Mouse (Mus musculus) urinary bladder, adult 18-20 months (tissue): ENCODE measurements at regions not wholly inside any gene's neighbourhood (a gene's known extent, or its start where the extent isn't known, plus 50 kb on each side); places are given as distances from the start of the nearest gene placed in this dataset.

ENCODE experiments used
- DNase-seq, 2 experiments: peaks; one replicate each; pipeline ENCODE4 v3.0.0; 2022; ENCODE audit warnings: low spot score in 2 of 2, mixed read lengths in 2 of 2

DNA sequence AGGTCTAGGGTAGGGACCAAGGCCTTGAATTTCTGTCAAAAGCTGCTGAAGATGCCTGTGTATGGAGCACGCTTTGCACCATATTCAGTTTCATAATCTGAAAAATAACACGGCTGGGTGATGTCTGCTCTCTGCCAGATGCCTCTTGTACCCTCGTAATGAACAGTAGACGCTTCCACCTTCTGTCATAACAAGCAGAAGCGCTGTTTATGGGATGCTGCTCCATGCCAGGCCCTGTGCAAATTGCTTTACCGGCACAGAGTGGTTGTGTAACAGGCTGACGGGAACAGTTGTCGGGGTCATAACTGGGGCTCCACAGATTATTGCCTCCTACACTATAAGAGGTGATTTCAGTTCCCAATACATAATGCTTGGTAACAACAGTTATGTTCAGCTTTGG is 211.5 kb upstream of the Tnp1 start:
- DNase-seq: no peak

DNA sequence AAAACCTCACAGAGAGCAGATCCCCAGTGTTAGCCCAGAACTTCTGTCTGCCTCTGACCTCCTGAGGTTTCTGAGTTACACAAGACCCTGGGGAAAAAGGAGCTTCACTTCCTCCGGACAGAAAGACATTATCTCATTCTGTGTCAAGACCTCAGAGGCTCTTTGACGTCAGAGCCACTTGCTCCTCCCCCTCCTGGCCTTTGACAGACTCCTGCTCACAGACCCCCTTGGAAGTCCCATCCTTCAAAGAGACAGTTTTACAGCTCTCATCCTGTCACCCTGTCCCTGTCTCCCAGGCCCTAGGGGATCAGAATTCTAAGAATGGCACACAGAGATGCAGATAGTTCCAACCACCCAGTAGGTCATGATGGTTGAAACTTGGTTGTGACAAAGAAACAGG is 206.2 kb upstream of the Tnp1 start:
- DNase-seq: no peak

DNA sequence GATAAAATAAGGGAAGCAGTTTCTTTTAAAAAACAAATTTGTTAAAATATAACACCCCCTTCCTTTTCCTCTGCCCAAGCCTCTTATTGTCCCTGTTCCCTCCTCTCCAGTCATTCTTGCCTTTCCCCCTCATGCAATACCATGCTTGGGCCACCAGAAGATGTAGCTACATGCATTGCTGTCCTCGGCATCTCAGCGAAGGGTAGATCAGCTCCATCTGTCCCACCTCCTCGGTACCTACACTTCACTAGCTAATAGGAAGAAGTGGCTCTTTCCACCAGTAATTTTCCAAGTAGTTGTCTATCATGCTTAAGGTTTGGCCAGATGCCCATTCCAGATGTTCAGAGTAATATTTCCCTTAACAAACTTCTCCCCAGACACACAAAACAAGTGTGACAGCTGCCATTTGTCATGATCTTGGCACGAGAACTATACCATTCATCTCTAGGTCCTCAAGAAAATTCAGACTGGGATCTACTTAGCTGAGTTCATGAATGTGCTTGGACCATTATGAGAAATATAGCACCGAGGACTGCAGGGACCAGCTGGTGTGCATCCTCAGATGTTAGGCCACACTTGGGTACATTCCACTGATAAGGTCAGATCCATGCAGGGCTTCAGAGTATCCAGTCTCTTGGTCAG is 198.7 kb upstream of the Tnp1 start:
- no peak for DNase-seq

DNA sequence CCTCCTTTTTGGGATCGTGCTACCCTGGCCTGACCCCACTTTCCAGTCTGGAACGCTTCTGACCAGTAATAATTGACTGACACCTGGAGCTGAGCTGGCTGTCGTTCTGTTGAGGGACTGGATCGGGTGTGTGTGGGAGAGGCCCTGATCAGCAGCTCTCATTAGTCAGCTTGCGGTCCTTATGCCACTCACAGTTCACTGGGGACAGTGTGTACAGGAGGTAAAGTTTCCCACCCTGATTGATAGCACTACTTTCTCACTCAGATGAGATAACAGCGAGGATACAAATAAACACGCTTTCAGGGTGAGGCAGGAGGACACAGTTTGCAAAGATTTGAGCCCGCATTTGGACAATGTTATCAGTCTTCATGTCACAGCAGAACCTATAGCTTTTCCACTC is 191.7 kb upstream of the Tnp1 start:
- no peak for DNase-seq

DNA sequence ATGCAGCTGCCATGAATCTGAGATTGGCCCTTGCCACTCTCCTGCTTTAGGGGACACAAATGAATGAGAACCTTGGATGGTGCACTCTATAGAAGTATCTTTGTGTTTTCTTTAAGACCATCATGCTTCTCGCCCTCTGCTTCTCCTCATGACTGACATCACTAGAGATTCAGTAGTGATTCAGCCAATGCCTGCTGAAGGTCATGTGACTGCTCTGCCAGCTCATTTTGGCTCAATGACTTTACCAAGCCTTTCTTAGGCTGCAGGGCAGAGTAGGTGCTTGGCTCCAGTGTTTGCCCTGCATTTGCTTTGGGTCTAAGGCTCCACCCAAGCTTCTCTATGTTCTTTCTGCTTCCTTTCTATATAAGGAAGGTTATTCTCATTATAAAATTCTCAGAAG is 190.1 kb upstream of the Tnp1 start:
- DNase-seq: no peak

DNA sequence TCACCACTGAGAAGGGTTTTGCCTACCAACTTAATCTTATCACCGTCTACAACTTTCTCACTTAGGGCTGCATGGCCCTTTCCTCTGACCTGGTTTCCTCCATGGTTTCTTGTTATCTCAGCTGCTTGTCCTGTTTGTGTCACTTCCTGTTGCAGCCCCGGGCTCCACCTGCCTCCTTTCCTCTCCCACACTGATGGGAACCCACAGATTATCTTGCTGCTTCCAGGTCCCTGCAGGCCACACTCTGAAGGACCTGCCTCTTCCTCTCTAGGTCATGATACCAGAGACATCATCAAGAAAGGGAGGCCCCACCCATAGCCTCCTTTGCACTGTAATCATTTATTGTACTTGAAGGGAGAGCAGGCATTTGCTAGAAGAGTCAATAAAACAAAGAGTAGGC is 184.4 kb upstream of the Tnp1 start:
- DNase-seq: no peak

DNA sequence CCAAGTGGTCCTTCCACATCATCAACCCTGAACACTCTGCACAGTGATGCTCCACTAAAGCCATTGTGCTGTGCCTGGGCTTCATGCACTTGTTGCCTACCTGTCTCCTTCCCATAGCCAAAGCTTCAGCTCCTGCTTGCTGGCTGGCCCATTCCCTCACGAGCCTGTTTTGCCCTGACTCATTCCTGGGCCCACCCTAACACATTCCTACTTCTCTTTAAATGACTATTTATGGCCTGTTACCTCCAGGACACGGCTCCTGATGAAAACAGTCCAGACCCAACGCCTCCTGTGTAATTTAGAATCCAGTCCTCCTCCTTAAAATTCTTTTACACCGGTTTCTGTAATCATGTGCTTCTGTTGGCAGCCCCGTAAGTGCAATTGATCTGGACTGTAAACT is 175.1 kb upstream of the Tnp1 start:
- no peak for DNase-seq

DNA sequence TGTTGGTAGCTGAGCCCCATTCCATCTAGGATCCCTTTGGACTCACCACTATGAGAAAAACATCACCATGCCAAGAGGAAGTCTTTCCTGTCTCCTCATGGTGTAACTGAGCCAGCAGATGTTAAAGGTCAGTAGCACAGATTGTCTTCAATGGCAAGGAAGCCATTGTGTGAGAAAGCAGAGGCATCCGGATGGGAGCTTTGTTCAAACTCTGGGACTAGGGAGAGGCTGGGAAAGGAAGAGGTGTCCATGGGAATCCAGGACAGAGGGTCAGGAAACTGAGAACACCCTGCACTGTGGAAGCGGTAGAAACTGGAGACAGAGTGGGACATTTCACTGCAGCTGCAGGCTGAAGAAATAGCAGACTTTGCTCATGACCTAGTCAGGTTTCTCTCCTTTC is 173.1 kb upstream of the Tnp1 start:
- no peak for DNase-seq

DNA sequence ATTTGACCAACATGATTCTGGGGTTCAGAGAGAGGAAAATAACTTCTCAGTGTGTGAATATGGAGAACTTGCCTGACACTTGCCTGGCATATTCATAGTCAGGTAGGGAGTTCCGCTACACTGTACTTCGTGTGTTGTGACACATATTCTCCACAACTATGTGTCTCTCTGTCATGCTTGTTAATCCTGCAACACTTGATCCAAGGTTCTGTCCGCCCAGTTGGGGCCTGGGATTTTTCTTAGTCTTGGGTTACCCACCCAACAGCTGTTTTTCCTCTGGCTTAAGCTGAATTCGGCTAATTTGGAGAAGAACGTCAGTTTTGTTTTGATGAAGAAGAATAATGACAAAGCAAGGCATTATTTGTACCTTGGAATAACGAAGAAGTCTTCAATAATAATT is 168.8 kb upstream of the Tnp1 start:
- DNase-seq: no peak

DNA sequence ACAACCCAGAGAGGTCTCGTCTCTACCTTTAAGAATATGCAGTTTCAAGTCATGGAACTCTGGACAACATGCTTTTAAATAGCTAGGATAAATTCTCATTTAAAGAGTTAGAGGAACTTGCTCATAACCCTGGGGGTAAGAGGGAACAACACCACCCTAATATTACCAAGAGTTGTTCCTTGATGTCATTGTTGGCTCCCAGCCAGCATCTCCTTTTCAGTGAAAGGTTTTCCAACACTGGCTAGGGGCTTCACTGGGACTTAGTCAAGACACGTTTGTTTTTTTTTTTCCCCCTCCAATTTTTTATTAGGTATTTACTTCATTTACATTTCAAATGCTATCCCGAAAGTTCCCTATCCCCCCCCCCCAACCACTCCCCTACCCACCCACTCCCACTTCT is 163.1 kb upstream of the Tnp1 start:
- no peak for DNase-seq

DNA sequence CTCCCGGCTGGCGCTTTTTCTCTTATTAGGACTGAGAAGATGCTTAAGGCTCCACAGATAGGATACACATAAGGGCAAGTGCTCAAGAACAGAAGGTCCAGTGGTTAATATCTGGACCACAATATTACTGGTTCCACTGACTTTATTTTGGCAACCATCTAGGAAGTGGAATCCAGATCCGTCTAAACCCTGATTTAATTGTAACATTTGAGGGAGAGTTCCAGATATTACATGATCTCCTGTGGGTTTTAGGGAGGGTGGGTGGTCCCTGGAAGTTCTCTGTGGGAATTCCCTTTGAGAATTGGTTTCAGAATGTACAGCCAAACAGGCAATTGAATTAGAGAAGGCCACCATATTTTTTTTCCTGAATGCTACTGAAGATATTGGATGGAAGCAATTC is 161.4 kb upstream of the Tnp1 start:
- no peak for DNase-seq

DNA sequence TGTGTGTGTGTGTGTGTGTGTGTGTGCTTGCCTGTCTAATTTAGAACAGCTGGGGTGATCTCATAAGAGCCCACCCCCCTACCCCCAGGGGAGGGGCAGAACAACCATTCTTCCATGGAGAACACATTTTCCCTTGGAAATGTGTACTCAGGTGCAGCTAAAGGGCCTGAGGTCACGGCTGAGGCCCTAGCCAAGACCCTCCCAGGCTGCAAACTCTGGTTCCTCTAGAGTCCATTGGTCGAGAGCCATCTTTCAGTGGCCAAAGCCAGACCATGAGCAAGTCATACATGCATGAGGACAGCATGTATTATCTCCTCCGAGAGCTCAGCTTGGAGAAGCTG is 154.9 kb upstream of the Tnp1 start:
- no peak for DNase-seq

DNA sequence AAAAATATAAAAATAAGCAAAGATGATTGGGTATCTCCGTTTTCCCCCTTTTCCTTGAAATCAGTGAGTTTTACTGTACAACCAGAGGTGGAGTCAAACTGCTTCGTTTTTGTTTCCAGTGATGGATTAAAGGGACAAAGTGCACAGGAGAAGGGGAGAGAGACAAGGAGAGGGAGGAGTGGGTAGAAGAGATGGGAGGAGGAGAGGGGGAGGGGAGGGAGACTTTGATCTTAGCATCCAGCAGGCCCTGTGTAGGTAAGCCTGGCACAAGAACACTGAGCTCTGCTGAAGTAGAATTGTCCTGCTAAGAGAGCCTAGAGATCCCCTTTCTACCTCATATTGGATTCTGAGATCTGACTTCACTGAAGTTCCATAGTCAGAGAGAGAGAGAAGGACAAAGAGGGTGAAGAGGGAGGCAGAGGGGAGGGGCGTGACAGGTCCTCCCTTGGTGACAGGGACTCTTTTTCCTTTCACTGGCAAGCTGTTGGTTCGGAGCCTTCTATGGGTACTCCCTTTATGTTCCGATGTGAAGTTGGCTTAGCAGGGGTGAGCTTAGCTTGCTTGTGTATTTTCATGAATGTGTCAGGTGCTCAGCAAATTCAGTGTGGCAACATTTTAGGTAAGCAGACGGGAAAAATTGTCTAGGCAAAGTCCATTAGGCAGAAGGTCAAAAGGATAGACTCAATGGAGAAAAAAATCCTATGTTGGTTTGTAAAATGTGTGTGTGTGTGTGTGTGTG is 154.4 kb upstream of the Tnp1 start:
- DNase-seq: no peak

DNA sequence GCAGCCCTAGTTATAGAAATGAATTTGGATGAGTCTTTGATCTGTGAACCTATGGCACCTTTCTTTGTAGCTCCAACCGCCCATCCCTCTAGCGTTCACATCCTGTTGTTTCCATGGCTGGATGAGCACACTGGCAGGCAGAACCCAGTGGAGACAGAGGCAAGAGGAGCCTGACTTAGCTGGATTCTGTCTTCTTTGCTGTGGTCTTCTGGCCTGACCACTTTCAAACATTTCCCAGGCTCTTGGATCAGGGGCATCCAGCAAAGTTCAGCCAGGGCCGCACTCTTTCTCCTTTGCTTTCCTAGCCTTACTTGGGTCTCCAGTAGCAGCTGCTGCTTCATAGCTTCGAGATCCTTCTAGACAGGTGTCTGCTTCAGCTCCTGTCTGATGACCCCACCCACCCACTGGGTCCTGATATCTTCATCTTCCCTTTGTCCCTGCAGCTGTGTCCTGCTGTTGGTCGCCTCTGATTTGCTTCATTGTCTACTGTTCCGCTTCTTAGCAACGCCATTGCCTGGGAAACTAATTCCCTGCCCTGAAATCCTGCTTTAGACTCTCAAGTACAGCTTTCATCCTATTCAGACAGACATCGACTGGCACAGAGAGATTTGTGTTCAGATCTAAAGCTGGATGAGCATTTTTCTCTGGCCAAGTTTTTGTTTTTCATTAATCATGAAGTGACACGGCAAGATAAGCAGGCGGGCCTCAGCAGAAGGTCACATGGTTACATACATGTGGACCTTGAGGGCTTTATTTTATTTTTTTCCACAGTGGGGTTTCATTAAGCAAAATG is 153.6 kb upstream of the Tnp1 start:
- no peak for DNase-seq

DNA sequence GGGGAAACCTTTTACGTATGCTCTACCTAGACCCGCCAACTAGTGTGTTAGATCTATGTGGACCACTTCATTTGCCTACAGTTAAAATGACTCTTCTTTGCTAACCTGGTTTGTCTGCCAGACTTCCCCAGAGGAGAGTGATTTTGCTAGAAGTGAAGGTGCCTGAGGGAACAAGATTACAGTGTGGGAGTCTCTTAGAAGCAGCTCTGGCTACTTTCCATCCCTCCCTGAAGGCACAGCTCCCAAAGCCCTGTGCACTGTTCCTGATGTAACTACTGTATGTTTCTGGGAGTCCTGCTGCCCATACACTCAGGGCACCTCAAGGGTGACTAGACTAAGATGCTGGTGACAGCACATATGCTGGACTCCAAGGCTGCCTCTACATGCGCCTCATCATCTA is 144.5 kb upstream of the Tnp1 start:
- no peak for DNase-seq

DNA sequence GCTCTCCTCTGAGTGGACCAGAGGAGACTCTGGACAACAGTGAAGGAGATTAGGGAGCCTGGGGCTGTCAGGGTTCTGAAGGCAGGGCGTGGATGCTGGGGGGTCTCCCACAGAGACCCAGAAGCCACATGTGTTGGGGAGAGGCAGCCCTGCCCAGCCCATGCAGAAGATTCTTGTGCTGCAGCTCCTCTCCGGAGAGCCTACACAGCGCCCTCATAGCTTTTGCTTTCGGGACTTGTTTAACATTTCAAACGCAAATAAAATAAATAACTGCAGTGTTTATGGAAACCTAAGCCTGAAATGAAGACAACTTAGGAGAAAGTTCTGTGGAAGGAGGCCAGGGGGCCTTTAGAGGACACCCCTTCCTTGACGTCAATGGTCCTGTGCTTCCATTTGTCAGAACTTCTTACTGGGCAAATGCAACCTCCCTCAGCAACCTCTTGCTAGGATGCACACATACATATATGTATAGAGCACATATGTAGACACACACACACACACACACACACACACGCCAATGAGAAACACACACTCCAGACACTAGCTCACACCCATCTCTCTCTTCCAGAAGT is 143.8 kb upstream of the Tnp1 start:
- DNase-seq: no peak

DNA sequence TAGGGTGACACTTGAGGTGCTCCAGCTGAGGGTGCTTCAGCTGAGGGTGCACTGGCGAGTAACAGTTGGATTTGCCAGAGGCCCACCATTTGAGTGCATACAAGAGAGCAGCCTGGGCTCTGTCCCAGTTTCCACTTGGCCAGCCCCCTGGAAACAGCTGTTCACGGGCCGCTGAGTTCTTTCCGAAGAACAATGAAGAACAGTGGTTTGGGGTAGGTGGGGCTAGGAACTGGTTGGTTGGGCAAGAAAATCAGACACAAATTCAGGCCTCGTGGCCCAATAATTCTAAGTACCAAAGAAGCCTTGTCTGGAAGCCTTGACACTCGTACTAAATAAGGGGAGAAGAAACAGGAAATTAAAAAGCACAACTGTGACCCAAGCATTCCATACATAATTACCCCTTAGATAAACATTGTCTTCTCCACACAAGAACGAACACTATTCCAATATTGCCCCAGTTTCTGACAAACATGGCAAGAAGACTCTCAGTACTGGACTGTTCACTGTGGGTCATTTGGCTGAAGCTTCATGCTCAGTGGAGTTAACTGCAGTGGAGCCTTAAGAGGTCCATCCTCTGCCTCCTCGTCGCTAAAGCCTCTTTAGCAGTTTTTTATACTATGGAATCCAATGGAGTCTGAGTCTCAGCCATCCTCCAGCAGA is 137.9 kb upstream of the Tnp1 start:
- no peak for DNase-seq

DNA sequence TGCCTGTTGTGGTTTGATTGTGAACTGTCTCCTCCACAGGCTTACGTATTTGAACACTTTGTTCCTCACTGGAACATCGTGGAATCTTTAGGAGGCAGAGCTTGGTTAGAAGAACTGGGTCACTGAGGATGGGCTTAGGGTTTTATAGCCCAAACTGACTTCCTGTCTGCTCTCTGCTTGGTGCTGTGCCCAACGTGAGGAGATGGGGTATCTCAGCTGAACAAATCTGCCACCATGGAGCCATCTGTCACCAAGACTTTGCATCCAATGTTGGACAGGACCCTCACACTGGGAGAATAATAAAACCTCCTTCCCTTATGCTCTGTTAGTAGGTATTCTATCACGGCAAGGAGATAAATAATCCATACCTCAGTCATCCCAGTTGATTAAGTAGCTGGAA is 134.2 kb upstream of the Tnp1 start:
- no peak for DNase-seq

DNA sequence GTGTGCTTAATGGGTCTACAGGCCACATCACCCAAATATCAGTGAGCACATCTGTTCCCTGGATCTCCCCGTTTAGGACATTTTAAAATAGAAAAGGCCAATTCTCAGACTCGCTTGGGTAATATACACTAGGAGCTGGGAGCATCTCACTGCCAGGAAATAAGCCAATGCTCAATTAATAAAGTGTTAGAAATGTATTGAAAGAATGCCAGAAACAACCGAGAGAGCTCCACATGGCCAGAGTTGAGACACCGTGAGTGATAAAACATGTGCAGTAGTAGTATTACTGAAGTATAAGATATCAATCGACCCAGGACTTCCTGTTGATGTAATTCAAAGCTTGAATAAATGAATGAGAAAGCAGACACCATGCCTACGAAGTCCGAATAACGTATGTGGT is 127.1 kb upstream of the Tnp1 start:
- DNase-seq: no peak

DNA sequence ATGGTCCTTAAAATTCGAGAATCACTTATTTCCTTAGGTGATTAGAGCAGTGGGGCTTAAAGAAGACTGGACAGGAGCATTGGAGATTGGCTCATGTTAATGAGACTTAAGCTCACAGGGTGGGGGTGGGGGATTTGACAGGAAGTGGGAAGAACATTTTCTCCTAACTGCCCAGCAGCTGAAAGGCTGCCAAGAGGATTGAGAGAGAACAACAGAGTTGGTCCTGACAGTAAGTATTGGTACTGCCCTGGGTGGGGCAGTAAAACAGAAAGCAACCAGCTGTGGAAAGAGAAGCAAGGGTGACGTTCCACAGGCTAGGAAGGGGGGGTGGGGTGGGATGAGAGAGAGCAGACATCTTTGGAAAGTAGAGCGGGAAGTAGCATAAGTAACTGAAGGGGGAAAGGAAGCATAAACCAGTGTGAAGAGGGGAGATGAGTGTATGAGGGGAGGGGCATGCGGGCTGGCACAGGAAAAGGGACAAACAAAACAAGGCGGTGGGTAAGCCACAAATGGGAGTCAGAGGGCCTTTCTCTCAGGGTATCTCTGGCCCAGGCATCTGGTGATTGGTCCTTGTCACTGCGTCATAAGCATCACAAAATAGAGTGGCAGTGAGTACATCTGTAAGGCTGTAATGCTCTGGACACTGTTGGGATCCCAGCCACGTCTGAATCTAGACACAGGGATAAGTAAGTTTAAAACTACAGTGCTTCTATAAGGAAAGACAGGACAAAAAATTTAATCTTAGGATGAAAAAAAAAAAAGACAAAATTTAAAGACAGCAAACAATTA is 125.0 kb upstream of the Tnp1 start:
- DNase-seq: no peak

DNA sequence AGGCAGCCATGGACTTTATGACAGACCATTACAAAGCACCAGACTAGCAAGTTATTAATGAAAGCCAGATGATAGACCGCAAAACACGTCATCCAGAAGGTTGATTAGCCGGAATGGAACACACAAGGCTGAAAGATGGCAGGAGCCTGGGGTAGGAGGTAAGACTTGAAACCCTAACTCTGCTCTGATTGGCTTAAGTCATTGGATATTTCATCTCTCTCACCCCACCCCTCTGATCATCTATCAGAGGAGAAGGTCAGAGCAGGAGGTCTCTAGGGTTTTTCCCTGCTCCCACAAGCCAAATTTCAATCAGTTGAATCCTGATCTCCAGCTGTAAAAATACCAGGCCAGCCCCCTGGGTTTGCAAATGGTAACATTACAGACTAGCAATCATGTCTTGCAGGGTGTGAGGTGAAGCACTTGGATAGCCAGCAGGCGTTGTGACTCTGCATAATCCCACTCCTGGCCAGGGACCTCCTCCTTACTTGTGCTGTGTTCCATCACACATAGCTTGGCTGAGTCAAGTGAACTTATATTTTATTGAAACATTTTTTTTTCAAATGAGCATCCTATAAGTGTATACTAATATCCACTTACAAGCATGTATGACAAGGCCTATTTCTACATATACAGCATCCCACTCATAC is 114.6 kb upstream of the Tnp1 start:
- DNase-seq: no peak
